Mouse (Mus musculus): ENCODE measurements at regions not wholly inside any gene's neighbourhood (a gene's known extent, or its start where the extent isn't known, plus 50 kb on each side); places are given as distances from the start of the nearest gene placed in this dataset.
A peak's percentile ranks its signal among the peaks of the same experiment; 100 is the strongest.

DNA sequence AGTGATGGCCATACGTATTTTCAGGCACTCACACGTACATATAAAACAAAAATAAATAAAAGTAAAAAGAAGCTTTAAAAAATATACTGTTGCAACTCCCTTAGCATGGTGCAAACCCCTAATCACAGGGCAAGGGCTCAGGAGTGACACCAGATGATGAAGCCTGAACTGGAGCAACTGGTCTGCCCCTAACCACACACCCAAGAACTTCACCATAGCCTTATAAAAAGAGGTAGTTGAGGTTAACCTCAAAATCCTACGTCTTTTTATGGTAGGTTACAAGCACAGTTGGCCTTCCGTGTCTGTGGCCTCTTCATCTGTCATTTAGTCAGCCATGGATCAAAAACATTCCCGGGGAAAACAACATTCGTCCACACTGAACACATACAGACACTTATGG is 96.0 kb downstream of the Mtx3 start:
- no peaks in the 10 kb centered on the region for H3K4me1 ChIP-seq (replicated peaks)

DNA sequence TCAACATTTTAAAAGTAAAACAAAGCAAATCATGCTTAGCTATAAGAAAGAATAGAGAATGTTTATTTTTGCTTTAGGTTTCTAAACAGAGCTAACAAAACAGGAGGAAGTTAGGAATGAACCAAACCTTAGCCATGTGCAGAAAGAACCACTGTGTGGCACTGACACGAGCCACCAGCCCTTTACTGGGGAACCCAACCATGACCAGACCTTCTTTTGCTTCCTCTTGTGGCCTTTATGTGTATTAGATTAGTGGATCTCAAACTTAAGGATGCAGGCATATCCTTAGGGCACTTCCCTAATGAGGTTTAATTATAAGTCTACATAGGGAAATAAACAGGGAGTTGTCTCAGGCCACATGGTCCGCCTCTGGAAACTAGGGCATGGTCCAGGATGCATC is 104.0 kb downstream of the Mtx3 start:
- ATAC-seq (ENCODE audit: low FRiP score): no peak

More for the DNA sequence above, 96.0 kb downstream of the Mtx3 start:
- Histone ChIP-seq H3K9ac (no peak overlapping the region), H3K9me3 (no peaks in the 10 kb centered on the region), H3K27me3 (no peaks in the 10 kb centered on the region), H3K27ac (no peak overlapping the region), H3K4me2 (no peak overlapping the region), H3K4me3 (no peak overlapping the region), H3K36me3 (no peaks in the 10 kb centered on the region)
- WGBS: 90% methylated on average over 6 of the region's 6 CpGs
- ATAC-seq (ENCODE audit: low FRiP score): no peak

DNA sequence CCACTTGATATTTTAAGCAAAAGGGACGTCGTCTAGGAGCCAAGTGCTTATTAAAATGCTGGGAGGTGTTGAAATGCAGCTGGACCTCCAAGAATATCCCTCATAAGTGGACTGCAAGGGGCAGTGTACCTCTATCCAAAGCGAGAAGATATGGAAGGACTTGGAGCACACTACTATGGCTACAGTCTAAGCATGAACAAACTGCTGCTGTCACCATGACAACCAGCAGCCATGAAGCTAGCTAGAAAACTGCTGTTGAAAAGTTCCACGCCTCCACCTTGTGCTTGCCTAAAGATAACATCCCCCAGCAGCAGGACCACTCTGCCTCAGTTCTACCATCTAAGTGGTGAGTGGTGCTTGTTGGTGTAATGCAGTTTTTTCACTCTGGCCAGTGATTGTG is 115.5 kb downstream of the Mtx3 start:
- WGBS: 49% methylated on average over 4 of the region's 4 CpGs
- H3K4me3 ChIP-seq: no peak overlapping the region
- no peaks in the 10 kb centered on the region for H3K9me3 ChIP-seq
- H3K27me3 ChIP-seq: no peaks in the 10 kb centered on the region
- H3K4me1 ChIP-seq (replicated peaks): 0 out of 2 replicates have a peak, but pooled peaks cover 4% of the 10 kb centered on the region
- ATAC-seq (ENCODE audit: low FRiP score): no peak
- no peak overlapping the region for H3K9ac ChIP-seq
- no peak overlapping the region for H3K4me2 ChIP-seq
- H3K27ac ChIP-seq: no peak overlapping the region
- H3K36me3 ChIP-seq: no peaks in the 10 kb centered on the region

More for the DNA sequence above, 104.0 kb downstream of the Mtx3 start:
- 77% methylated on average over 2 of the region's 2 CpGs for WGBS
- H3K4me2 ChIP-seq: no peak overlapping the region
- no peak overlapping the region for H3K4me3 ChIP-seq
- H3K4me1 ChIP-seq (replicated peaks): no peaks in the 10 kb centered on the region
- no peaks in the 10 kb centered on the region for H3K36me3 ChIP-seq
- H3K27ac ChIP-seq: no peak overlapping the region
- no peak overlapping the region for H3K9ac ChIP-seq
- no peaks in the 10 kb centered on the region for H3K27me3 ChIP-seq
- H3K9me3 ChIP-seq: no peaks in the 10 kb centered on the region

DNA sequence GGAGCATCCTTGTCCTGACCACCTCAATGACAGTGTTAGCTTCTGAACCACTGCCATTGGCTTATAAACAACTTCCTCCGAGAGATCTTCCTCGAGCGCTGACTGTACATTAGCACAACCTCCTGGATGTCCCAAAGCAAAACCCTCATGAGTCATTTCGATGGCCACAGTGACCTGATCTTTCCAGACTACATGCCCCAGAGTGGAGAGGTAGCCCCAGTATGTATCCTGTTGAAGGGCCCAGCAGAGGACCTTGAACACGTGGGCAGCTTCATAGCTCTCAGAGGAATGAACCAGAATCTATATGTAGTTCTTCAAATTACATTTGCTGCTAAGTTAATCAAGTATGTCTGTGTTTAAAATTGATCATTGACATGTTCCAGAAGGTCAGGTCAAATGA is 118.1 kb downstream of the Mtx3 start:
- no peak overlapping the region for H3K4me3 ChIP-seq

DNA sequence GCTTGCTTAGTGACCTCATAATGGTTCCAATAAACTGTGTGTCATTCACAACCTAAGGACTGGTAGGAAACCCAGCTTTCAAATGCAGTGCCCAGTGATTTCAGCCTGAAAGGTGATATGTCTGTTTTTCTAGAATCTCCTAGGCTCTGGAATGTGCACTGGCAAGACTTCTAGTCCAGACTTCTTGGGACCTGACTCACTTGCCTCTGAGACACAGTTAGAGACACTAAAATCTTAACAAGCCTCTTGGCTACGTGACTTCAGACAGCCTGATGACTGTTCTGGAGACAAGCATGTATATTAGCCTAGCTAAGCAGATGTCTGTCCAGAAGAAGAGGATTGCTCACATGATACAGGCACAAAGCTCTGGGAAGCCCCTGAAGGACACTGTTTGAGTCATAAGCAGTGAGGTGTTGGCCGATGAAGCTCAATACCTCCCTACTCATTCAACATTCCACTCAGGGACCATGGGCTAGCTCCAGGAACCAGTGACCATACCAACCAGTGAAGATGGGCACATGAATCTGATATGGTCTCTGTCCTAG is 118.9 kb downstream of the Mtx3 start:
- Histone ChIP-seq H3K4me2 (no peak overlapping the region), H3K9ac (no peak overlapping the region), H3K4me1 (replicated peaks) (0 out of 2 replicates have a peak, but pooled peaks cover 4% of the 10 kb centered on the region), H3K27ac (no peak overlapping the region), H3K27me3 (no peaks in the 10 kb centered on the region), H3K4me3 (no peak overlapping the region), H3K9me3 (no peaks in the 10 kb centered on the region), H3K36me3 (no peaks in the 10 kb centered on the region)
- no peak for ATAC-seq (ENCODE audit: low FRiP score)
- 94% methylated on average over 2 of the region's 2 CpGs for WGBS

More for the DNA sequence above, 118.1 kb downstream of the Mtx3 start:
- 87% methylated on average over 5 of the region's 5 CpGs for WGBS
- Histone ChIP-seq H3K9me3 (no peaks in the 10 kb centered on the region), H3K27me3 (no peaks in the 10 kb centered on the region), H3K36me3 (no peaks in the 10 kb centered on the region), H3K4me1 (replicated peaks) (0 out of 2 replicates have a peak, but pooled peaks cover 4% of the 10 kb centered on the region), H3K27ac (no peak overlapping the region), H3K9ac (no peak overlapping the region), H3K4me2 (no peak overlapping the region)
- ATAC-seq (ENCODE audit: low FRiP score): no peak

DNA sequence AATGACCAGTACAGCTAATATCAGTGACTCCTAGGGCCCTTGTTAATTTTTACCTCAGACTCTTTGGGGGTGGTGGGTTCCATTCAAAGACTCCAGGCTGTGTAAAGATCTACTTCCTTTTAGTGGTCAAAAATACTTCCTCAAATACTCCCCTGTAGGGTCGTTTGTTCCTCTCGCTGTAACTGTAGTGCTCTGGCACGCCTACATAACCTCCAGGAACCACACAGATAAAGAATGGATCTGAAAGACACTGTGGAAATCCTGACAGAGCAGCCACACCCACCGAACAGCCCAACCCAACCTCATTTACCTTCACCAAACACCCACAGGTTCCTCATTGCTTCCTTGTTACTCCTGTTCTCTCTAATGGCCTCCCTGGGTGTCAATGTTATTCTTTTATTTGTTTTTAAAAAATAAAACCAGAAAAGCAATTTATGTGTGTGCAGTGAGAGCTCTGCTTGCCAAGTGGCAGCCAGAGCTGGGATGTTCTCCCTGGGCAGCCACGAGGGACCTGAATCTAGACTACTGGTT is 119.7 kb downstream of the Mtx3 start:
- Histone ChIP-seq H3K4me1 (replicated peaks) (0 out of 2 replicates have a peak, but pooled peaks cover 4% of the 10 kb centered on the region), H3K4me3 (no peak overlapping the region), H3K36me3 (no peaks in the 10 kb centered on the region), H3K9me3 (no peaks in the 10 kb centered on the region), H3K4me2 (no peak overlapping the region), H3K27ac (no peak overlapping the region), H3K27me3 (no peaks in the 10 kb centered on the region), H3K9ac (no peak overlapping the region)
- ATAC-seq (ENCODE audit: low FRiP score): no peak
- 85% methylated on average over 5 of the region's 5 CpGs for WGBS

DNA sequence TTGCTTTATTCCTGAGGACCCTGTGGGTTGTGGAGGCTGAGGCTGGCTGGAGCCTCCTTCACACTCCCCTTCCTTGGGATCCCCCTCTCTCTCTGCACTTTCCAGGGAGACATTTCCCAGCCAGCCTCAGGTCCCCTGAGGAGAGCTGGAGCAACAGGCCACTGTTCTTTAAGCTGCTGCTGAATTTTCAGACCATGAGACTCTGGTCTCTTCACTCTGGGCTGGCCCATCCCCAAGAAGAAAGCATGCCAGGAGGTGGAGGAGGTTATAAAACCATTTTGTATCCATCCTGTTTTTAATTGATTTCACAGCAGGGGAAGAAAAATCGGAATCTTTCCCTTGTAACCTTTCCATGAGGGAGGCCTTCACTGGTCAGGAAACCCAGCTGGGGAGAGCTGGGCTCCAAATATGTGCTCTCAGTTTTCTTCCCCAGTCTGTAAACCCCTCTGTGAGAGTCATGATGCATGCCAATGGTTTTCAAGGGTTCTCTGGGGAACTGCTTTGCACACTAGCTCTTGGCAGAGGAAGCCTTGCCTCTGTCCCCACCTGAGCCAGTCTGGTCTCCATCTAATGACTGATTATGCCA is 122.6 kb downstream of the Mtx3 start:
- ATAC-seq (ENCODE audit: low FRiP score): no peak
- H3K36me3 ChIP-seq: no peaks in the 10 kb centered on the region
- WGBS: 72% methylated on average over 1 of the region's 1 CpGs
- no peak overlapping the region for H3K4me3 ChIP-seq
- H3K27me3 ChIP-seq: no peaks in the 10 kb centered on the region
- H3K4me2 ChIP-seq: no peak overlapping the region
- no peaks in the 10 kb centered on the region for H3K4me1 ChIP-seq (replicated peaks)
- H3K27ac ChIP-seq: no peak overlapping the region
- H3K9ac ChIP-seq: no peak overlapping the region
- H3K9me3 ChIP-seq: no peaks in the 10 kb centered on the region

DNA sequence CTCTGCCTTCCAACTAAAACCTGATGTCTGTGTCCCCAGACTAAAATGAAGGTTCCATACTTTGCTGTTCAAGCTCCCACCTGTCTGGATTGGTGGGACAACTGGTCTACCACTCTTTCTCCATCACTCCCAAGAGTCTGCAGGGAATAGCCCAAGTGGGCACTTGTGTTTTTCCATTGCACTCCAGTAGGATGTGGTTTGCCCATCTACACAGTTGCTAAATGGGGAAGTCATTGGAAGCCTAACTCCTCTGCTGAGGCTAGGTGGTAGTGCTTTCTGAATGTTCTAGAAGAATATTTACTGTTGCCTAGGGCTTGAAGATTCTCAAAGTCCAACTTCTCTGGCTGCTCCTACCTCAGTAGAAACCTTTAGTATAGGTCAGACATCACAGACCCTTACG is 125.0 kb downstream of the Mtx3 start:
- H3K4me1 ChIP-seq (replicated peaks): no peaks in the 10 kb centered on the region
- no peak for ATAC-seq (ENCODE audit: low FRiP score)
- H3K4me2 ChIP-seq: no peak overlapping the region
- no peak overlapping the region for H3K4me3 ChIP-seq
- no peaks in the 10 kb centered on the region for H3K27me3 ChIP-seq
- no peak overlapping the region for H3K9ac ChIP-seq
- no peaks in the 10 kb centered on the region for H3K36me3 ChIP-seq
- H3K27ac ChIP-seq: no peak overlapping the region
- 96% methylated on average over 1 of the region's 1 CpGs for WGBS
- no peaks in the 10 kb centered on the region for H3K9me3 ChIP-seq

DNA sequence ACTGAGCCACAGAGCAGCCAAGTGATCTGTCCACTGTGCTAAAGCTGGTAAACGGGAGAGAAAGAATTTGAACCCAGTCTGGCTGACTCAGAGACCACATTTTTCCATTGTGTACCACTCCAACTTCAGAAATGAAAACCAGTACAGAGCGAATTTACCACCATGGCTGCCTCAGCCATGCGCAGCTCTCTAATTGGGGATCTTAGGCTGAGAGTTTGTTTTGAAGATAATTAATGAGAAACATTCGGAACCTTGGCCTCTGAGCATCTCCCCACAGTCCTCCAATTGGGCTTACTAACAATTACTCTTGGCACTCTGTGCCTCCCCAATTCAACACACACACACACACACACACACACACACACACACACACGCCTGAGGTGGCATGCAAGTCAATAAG is 128.3 kb downstream of the Mtx3 start:
- Histone ChIP-seq H3K9ac (no peak overlapping the region), H3K4me3 (no peak overlapping the region), H3K9me3 (no peaks in the 10 kb centered on the region), H3K4me2 (no peak overlapping the region), H3K4me1 (replicated peaks) (no peaks in the 10 kb centered on the region), H3K27ac (no peak overlapping the region), H3K36me3 (no peaks in the 10 kb centered on the region), H3K27me3 (no peaks in the 10 kb centered on the region)
- no peak for ATAC-seq (ENCODE audit: low FRiP score)
- WGBS: 86% methylated on average over 5 of the region's 5 CpGs

DNA sequence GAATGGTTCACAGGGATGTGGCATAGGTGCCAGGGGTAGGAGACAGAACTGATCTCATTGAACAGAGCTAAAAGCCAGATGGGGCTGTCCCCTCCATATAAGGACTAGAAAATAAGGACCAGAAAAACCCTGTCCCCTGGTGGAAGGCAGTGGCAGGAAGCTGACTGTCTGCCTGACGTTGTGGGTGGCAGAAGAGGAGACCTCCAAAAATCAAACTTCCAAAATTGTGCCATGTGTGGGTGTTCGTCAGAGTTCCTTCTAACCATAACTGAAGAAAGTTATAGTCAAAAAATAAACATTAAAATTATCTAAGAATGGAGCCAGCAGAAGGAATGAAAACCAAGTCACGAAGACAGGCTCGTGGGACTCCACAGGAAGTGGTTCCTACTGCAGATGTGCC is 129.2 kb downstream of the Mtx3 start:
- no peak overlapping the region for H3K4me2 ChIP-seq
- H3K4me1 ChIP-seq (replicated peaks): no peaks in the 10 kb centered on the region
- no peak overlapping the region for H3K4me3 ChIP-seq
- ATAC-seq (ENCODE audit: low FRiP score): no peak
- no peaks in the 10 kb centered on the region for H3K36me3 ChIP-seq
- H3K27me3 ChIP-seq: no peaks in the 10 kb centered on the region
- WGBS: 81% methylated on average over 4 of the region's 4 CpGs
- no peak overlapping the region for H3K27ac ChIP-seq
- H3K9me3 ChIP-seq: no peaks in the 10 kb centered on the region
- H3K9ac ChIP-seq: no peak overlapping the region

DNA sequence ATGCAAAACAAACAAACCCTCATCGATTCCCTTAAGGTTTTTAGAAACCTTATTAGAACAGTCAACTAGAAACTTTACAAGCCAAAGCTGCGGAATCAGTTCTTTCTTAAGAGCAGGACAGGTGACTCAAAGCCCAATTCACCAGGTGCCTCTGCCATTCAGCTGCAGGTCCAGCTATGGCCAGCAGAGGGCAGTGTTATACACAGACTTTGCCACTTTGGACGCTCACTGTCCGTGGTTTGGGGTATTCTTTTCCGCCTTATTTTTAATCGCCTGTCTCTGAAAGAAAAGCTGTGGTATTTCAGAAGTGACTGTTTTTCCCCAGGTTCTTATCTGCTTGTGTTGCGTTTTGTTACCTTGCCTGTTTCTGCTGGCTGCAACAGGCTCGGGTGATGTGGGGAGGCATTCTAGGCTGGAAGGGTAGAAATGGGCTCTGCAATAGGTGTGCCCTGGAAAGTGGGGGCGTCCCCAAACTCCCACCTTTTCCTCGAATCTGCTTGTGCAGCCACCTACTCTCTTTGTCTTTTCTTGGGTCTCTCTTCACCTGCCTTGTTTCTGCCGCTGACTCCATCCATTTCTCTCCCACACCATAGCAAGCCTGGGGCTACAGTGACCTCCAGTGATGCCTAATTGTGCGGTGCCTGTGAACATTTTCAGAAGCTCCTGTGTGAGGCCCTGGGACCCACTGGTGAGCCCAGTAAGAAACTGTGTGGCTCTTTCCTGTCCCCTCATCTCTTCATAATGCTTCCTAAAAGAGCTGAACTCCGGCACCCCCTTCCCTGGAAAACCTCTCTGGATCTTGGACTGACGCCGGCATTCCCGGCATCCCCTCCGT is 142.4 kb downstream of the Mtx3 start:
- WGBS: 47% methylated on average over 17 of the region's 17 CpGs
- H3K9ac ChIP-seq: no peak overlapping the region
- H3K27me3 ChIP-seq: no peaks in the 10 kb centered on the region
- H3K9me3 ChIP-seq: no peaks in the 10 kb centered on the region
- peak overlapping the region; percentile 19 for H3K4me3 ChIP-seq
- ATAC-seq (ENCODE audit: low FRiP score): peak; percentile 75
- H3K4me1 ChIP-seq (replicated peaks): no peaks in the 10 kb centered on the region; the same call in 1 of the 2 replicates
- H3K4me2 ChIP-seq: peak overlapping the region; percentile 49
- no peak overlapping the region for H3K27ac ChIP-seq
- no peaks in the 10 kb centered on the region for H3K36me3 ChIP-seq

DNA sequence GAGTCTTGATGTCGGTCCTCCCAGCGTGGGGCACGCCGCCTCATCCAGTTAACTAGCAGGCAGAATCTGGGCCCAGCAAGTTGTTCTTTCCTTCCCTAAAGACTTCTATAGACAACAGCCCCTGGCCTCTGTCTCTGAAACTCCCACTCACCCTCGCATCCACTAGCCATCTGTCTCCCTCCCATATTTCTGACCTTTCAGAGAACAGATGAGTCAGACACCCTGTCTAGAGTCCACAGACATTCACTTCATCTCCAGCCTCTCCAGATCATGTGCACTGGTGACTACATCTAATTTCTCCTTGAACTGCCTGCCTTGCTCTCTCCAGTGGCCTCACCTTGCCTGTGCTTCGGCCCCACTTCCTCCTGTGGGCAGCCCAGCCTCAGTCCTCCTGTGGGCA is 143.1 kb downstream of the Mtx3 start:
- no peak for ATAC-seq (ENCODE audit: low FRiP score)
- Histone ChIP-seq H3K27me3 (no peaks in the 10 kb centered on the region), H3K4me3 (no peak overlapping the region), H3K4me2 (no peak overlapping the region), H3K9me3 (no peaks in the 10 kb centered on the region), H3K36me3 (no peaks in the 10 kb centered on the region), H3K4me1 (replicated peaks) (no peaks in the 10 kb centered on the region; the same call in 1 of the 2 replicates), H3K9ac (no peak overlapping the region), H3K27ac (no peak overlapping the region)
- WGBS: 85% methylated on average over 6 of the region's 6 CpGs
